Mouse (Mus musculus): ENCODE measurements at regions not wholly inside any gene's neighbourhood (a gene's known extent, or its start where the extent isn't known, plus 50 kb on each side); places are given as distances from the start of the nearest gene placed in this dataset.

DNA sequence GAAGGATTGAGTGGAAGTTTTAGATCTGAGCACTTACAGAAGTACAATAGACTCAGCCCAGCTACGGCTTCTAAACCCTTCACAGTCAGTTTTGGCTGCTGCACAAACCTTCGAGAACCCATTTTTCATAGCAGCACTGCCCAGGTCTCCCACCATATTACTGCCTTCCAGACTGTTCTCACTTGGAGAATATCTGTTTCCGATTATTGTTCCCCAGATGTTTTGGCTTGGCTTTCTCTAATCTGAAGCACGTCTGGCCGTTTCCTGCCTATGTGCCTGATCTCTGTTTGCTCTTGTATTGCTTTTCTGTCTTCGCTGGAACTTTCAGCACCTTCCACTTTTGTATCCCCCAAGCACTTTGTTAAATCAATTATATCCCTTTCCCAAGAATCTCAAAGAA lies 368.0 kb downstream of the Mllt3 start:
- no peak for DNase-seq (ENCODE audit: low spot score)

GRCm38 (mm10) chr4:87662876-87663275 lies 370.3 kb downstream of the Mllt3 start:
- DNase-seq (ENCODE audit: low spot score), result no peak

DNA sequence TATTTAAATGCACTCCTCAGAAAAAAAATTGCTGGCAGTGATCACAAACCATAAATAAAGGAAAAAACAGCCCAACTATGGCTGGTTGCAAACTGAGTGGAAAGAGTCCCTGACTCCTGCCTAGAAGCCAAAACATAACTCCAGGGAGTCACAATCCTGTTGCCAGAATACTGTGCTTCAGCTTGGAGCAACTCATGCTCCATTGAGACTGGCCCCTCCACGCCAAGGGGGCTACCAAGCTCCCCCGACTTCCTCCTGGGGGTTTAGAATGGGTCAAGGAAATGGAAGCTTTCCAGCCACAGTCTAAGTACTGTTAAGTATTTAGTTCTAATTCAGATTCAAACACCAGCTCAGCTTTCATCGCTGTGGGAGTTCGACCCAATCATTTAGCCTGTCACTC lies 374.8 kb downstream of the Mllt3 start:
- DNase-seq (ENCODE audit: low spot score), result no peak

DNA sequence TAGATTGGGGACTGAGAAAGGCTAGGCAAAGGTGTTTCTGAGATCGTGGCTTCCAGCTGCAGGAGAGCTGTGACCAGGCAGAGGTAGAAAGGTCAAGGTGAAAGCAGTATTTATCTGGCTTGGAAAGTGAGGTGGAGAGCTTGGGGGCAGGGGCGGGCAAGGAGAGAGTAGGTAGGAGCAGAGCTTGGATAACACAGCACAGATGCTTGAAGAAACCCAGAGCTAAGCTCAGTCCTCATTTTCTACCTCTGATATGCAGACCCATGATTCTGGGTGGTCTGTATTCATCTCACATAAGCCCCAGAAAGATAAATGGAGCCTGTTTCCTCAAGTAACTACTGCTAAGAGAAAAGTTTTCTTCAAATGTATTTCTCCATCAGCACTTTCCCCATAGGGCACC lies 375.3 kb downstream of the Mllt3 start:
- no peak for DNase-seq (ENCODE audit: low spot score)

DNA sequence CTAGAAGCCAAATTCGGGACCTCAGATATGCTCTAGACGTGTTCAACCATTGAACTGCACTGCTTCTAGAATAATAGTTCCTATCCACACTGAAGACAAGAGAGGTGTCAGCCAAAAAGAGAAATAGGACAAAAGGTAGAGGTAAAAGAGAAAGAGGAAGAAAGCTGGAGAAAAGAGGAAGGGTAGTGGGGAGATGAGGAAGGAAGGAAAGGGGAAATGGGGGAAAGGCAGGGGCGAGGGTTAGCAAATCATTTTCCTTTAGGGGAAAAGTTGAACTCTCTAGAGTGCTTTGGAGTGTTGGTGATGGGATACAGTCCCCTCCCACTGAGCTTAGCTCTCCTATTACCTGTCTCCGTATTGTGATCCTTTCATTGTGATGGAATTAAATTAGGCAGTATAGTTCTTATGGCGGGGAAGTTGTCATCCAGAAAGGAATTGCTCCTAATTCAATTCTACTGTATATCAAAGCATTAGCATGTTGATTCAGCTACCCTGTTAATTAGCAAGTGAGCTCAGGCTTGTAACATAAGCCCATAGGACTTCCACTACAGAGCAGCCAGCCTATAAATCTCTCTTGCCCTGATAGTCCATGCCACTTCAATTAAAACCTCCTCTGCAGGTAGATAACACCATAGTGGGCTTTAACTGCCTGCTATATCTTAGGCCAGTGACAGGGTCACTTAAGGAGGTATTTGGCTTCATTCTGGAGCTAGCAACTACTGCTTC lies 379.6 kb downstream of the Mllt3 start:
- DNase-seq (ENCODE audit: low spot score), result no peak

GRCm38 (mm10) chr4:87652314-87652934 lies 380.7 kb downstream of the Mllt3 start:
- DNase-seq (ENCODE audit: low spot score), result no peak

DNA sequence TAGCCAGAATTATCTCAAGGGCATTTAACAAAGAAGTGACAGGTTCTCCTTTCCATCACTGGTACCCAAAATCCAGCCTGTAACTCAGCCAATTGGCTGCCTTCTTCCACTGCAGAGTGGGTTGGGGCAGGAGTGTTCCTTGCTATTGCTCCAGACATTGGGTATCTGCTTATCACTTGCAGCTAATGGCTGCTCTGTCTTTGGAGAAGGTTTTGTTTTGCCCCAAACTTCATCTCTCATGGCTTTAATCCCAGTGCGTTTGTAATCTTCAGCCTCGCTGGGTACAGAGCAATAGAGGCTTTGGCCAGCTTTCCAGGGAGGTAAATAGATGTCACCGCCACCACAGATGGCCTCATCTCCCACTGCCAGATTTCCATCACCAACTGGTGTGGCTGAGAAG lies 381.9 kb downstream of the Mllt3 start:
- DNase-seq (ENCODE audit: low spot score), result no peak

DNA sequence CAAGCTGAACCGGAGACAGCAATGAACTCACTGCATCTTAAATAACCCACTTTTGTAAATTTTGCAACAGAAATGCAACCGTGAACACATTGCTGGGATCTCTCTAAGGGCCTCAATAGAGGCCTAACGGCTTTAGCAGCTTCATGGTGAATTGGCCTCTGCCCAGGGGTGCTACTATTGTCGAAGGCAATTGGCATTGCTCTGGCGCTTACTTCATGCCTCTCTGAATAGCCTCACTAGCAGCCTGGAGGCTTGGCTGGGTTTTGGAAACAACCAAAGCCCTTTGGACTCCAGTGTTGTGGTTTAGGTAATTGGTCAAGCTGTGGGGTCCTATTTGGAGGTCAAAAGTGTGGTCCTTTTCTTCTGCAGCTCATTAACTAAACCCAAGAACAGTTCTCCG lies 382.3 kb downstream of the Mllt3 start:
- no peak for DNase-seq (ENCODE audit: low spot score)

DNA sequence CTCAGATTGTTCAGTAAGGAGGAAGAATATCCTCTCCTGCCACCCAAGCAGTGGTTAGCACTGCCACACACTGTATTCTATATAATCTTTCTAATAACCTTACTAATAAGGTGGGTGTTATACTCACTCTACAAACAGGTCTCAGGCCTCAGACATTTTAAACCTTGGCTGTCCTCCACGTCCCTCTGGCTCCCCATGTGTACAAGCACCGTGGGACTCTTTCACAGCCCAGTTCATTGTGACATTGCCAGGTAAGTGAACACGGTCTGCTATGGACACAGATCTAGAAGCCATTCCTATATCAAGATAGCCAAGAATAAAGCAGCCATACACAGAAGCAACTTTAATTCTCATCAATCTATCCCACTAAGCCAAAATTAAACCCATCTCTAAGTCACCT lies 382.8 kb downstream of the Mllt3 start:
- DNase-seq (ENCODE audit: low spot score), result no peak

DNA sequence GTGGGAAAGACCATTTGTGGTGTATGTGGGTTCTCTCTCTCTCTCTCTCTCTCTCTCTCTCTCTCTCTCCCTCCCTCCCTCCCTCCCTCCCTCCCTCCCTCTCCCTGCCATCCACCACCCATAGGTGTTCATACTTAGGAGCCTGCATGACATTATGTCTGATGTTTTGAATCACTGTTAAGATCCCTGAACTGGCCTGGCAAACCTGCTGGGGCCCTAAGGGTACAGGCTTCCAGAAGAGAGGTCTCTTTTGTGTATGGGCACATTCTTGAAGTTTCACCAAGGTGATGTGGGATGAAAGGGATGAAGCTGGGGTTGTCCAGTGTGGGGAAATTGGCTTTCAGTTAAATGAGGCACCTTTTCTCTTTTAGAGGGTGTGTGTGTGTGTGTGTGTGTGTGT lies 384.2 kb downstream of the Mllt3 start:
- DNase-seq (ENCODE audit: low spot score), result no peak

DNA sequence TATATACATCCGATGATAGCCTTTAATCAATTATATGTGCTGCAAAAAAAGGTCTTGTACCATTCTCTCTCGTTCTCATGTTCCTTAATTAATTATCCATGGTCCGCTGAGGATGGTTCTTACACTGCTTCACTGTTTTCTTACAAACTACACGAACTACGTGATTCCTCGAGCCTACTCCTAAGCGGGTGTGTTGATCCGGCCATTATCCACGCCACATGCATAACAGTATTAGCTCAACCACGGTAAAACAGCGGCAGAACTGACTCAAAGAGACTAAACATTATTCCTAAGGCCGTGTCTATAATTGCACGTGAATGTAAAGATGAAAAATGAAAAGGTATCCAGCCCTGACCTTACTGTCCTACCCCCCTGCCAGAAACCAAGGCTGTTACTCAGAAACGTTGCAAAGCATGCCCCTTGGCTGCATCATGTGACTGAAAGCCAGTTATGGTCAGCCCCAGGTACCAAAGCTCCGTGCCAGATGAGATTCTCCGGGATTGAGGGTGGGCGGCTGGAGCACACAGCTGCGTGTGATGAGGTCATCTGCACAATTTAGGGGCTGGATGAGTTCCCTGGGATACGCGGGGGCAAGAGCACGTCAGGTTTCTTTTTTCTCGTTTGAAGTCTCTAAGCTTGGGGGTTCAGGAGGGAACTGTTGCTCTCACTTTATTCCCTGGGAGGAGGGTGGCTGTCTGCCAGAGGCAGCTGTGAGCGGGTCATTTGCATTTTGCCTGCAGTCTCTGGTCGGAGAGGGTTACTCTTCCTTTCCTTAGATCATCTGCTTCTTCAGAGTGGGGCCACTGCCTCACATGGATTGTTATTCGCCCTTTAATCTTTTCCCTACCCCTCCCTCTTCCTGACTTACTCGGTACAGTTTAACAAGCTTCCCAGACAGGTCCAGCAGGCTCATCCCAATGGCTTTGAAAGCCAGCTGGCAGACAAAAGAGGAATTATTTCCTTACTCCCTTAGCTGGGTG lies 384.9 kb downstream of the Mllt3 start:
- no peak for DNase-seq (ENCODE audit: low spot score)

- no peak for DNase-seq (ENCODE audit: low spot score)
Observed at GRCm38 (mm10) chr4:87642002-87642401, 391.2 kb downstream of the Mllt3 start.

GRCm38 (mm10) chr4:87641551-87641950 lies 391.6 kb downstream of the Mllt3 start:
- DNase-seq (ENCODE audit: low spot score), result no peak

- no peak for DNase-seq (ENCODE audit: low spot score)
Observed at GRCm38 (mm10) chr4:87638380-87638646, 394.9 kb downstream of the Mllt3 start.

GRCm38 (mm10) chr4:87637629-87638379 lies 395.4 kb downstream of the Mllt3 start:
- DNase-seq (ENCODE audit: low spot score), result no peak

- DNase-seq (ENCODE audit: low spot score), result no peak
Observed at GRCm38 (mm10) chr4:87611116-87611515, 380.8 kb upstream of the Slc24a2 start.

- no peak for DNase-seq (ENCODE audit: low spot score)
Observed at GRCm38 (mm10) chr4:87593644-87594043, 363.4 kb upstream of the Slc24a2 start.

DNA sequence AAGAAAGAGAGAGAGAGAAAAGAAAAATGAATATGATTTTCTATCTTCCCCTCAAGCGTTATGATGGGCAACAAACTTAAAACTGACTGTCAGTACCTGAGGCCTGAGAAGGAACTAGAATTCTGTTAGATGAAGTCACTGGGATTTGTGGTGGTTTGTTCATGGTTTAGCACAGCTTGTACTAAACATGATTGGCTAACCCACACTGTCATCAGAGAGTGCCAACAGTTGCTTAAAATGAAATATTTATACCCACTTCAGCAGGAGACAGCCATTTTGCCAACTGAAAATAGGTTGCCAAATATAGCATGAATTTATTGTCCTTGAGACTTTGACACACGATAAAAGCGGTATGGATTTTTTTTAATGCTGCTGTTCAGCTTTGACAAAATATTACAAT lies 360.5 kb upstream of the Slc24a2 start:
- DNase-seq (ENCODE audit: low spot score), result no peak

GRCm38 (mm10) chr4:87578164-87578563 lies 347.9 kb upstream of the Slc24a2 start:
- DNase-seq (ENCODE audit: low spot score), result no peak

DNA sequence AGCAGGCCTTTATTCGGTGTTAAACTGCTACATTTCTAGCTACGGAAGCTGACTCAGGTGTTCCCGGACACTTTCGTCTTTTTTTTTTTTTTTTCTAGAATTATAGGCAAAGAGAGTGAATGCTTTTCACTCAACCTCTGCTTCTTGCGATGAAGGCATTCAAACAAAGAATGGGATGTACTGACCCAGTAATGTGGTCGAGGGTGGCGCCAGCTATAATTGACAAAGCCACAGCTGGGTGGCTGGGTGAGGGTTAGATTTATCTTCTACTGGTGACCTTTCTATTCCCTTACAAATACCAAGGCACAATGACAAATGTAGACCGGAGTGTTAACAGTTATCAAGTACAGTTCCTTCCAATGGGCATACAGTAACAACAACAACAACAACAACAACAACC lies 340.7 kb upstream of the Slc24a2 start:
- no peak for DNase-seq (ENCODE audit: low spot score)

- DNase-seq (ENCODE audit: low spot score), result no peak
Observed at GRCm38 (mm10) chr4:87570470-87570891, 340.2 kb upstream of the Slc24a2 start.

DNA sequence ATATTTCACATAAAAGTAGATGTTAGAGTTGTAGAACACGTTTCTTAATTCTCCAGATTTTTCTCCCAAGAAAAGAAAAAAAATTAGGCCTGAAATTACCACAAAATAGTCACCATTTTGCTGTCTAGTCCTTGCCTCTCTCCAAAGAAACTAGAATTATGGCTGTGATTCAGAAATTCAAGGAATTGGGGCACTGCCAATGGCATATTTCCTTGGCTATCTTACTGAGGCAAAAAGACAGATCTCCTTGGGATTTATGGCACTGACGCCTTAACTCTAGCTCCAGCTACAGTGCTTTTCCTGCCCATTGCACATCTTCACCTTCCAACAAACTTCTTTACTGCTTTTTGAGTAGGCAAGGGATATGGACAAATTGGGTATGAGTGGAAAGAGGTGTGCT lies 336.3 kb upstream of the Slc24a2 start:
- DNase-seq (ENCODE audit: low spot score), result no peak

Data from T-cell, adult 2 months (primary cell).